Mouse (Mus musculus) E14TG2a.4 (cell line): ENCODE measurements around the gene Ambp.

Source experiments
- CTCF ChIP-seq: conservative IDR thresholded peaks from 2 replicates; pipeline ENCODE4 v1.5.1; 2014; ENCODE audit warnings: low read length
- NANOG ChIP-seq: IDR thresholded peaks from 2 replicates; pipeline ENCODE4 v1.6.1; 2014; ENCODE audit warnings: borderline replicate concordance, low read length, mixed read lengths
- POU5F1 ChIP-seq: IDR thresholded peaks from 2 replicates; pipeline ENCODE4 v1.6.1; 2014; ENCODE audit warnings: low read length, borderline replicate concordance

GRCm38 (mm10) chr4:63151127-63151526 lies 3.5 kb downstream of the Ambp start:
- TF ChIP-seq CTCF, result no peak
- no peak for TF ChIP-seq NANOG
- TF ChIP-seq POU5F1, result no peak
